Mouse (Mus musculus) 3134 (cell line): ENCODE measurements around the gene Cfap57.
"Not testable (repeated sequence)": the region's sequence is repeated elsewhere in the genome, so short reads cannot be mapped to it uniquely, and the experiment has no call there.

Source experiments
- DNase-seq: peaks from one replicate; pipeline ENCODE4 v3.0.0-alpha.2; 2011; ENCODE audit warnings: low spot score; ENCODE audit not compliant: insufficient read length; ENCODE audit errors: extremely low read depth

Gene Cfap57

GRCm38 (mm10) chr4:118564062-118564925, 56.3 kb downstream of the Cfap57 start:
- DNase-seq, result no peak

GRCm38 (mm10) chr4:118553039-118553649, 67.4 kb downstream of the Cfap57 start:
- DNase-seq, result no peak

GRCm38 (mm10) chr4:118548130-118548480, 72.5 kb downstream of the Cfap57 start:
- DNase-seq, result peak; percentile 85

GRCm38 (mm10) chr4:118547424-118548129, 73.0 kb downstream of the Cfap57 start:
- DNase-seq, result not testable (repeated sequence)

GRCm38 (mm10) chr4:118544441-118545127, 76.0 kb downstream of the Cfap57 start:
- DNase-seq, result no peak

- peak; percentile 14 for DNase-seq
Measured at GRCm38 (mm10) chr4:118543592-118544260, 76.9 kb downstream of the Cfap57 start, which contains the start of gene Tmem125. Tmem125 (minus strand) TSS chr4:118544044.

- no peak for DNase-seq
Measured at GRCm38 (mm10) chr4:118543158-118543530, 77.4 kb downstream of the Cfap57 start.

GRCm38 (mm10) chr4:118542510-118543157, 77.9 kb downstream of the Cfap57 start:
- no peak for DNase-seq

- no peak for DNase-seq
Measured at GRCm38 (mm10) chr4:118539904-118540303, 80.7 kb downstream of the Cfap57 start.

- no peak for DNase-seq
Measured at GRCm38 (mm10) chr4:118537801-118538200, 82.8 kb downstream of the Cfap57 start.

- no peak for DNase-seq
Measured at GRCm38 (mm10) chr4:118535610-118536009, 85.0 kb downstream of the Cfap57 start.

GRCm38 (mm10) chr4:118533605-118534004, 87.0 kb downstream of the Cfap57 start:
- no peak for DNase-seq

GRCm38 (mm10) chr4:118533156-118533555, 87.4 kb downstream of the Cfap57 start:
- no peak for DNase-seq

GRCm38 (mm10) chr4:118532663-118533062, 87.9 kb downstream of the Cfap57 start:
- DNase-seq, result no peak

GRCm38 (mm10) chr4:118527720-118528119, 92.9 kb downstream of the Cfap57 start:
- DNase-seq, result no peak

- DNase-seq, result no peak
Measured at GRCm38 (mm10) chr4:118527335-118527681, 93.3 kb downstream of the Cfap57 start.

GRCm38 (mm10) chr4:118526408-118527334, 93.9 kb downstream of the Cfap57 start, which contains the start of gene 2610528J11Rik:
2610528J11Rik (plus strand) TSS chr4:118526999.
- DNase-seq, result no peak

- DNase-seq, result no peak
Measured at GRCm38 (mm10) chr4:118525779-118526178, 94.8 kb downstream of the Cfap57 start.

- no peak for DNase-seq
Measured at GRCm38 (mm10) chr4:118523976-118524375, 96.6 kb downstream of the Cfap57 start.
